Comparison of ENCODE assay signal across 9 mouse cellular contexts in genomic region chr9:44234479-44235427, GRCm38 (mm10). TPM values are rescaled to one million over a fixed set of nuclear protein-coding genes. Genes with fewer than 3 reads are reported as not detected.
DNase-seq lines count a peak whose midpoint lies in the region; ATAC-seq lines count a peak whose summit lies in the region.
"Had no signal": no experiment of that assay in that cellular context is flagged by ENCODE, and none has a peak within 500 bp of the region (broad histone marks: within the 10 kb centered on the region; RNA-seq: fewer than 3 reads in every experiment).

No protein-coding gene starts in this region.

- no peaks in the 10 kb centered on the region for H3K36me3 ChIP-seq in lung, embryonic 15.5 days
- H3K36me3 ChIP-seq in neural tube, embryonic 15.5 days, result no peaks in the 10 kb centered on the region

- H3K27ac ChIP-seq in lung, embryonic 15.5 days, result peak overlapping the region; percentile 91
- H3K27ac ChIP-seq in neural tube, embryonic 15.5 days (replicated peaks), result peak overlapping the region; percentile 67

- H3K9ac ChIP-seq in lung, embryonic 15.5 days, result no peak overlapping the region
- peak overlapping the region; percentile 36; the same call in 1 of the 2 replicates for H3K9ac ChIP-seq in neural tube, embryonic 15.5 days (replicated peaks)

- peak overlapping the region; percentile 98 for H3K4me3 ChIP-seq in lung, embryonic 15.5 days
- H3K4me3 ChIP-seq in neural tube, embryonic 15.5 days (replicated peaks), result peak overlapping the region; percentile 92

- H3K4me1 ChIP-seq in lung, embryonic 15.5 days, result peaks cover 13% of the 10 kb centered on the region
- H3K4me1 ChIP-seq in neural tube, embryonic 15.5 days, result peaks cover 33% of the 10 kb centered on the region

- peak; percentile 55 for ATAC-seq in granulocyte monocyte progenitor cell, adult 5-6 weeks (replicated peaks; ENCODE audit: poor library complexity, severe bottlenecking)
- ATAC-seq in lung, embryonic 15.5 days (ENCODE audit: borderline replicate concordance, extremely low read depth, low FRiP score, low TSS enrichment), result no peak
- ATAC-seq in neural tube, embryonic 15.5 days (ENCODE audit: low FRiP score), result peak; percentile 42; the same call in 1 of the 2 replicates

- DNase-seq in retina, embryonic 14.5 days (ENCODE audit: low spot score), result peak; percentile 19
- DNase-seq in retina, postnatal 1 day, result no peak
- peak; percentile 47 for DNase-seq in cerebellum, postnatal 10 days
- peak; percentile 45 to 62 for DNase-seq in kidney, adult 8-10 months
- DNase-seq in yolk sac, embryonic 10.5 days (ENCODE audit: low spot score), result peak; percentile 60

- 20% methylated on average over 19 of the region's 19 CpGs for WGBS in lung, embryonic 15.5 days
- 29% methylated on average over 19 of the region's 19 CpGs for WGBS in neural tube, embryonic 15.5 days

- no peaks in the 10 kb centered on the region for H3K9me3 ChIP-seq in lung, embryonic 15.5 days
- no peaks in the 10 kb centered on the region for H3K9me3 ChIP-seq in neural tube, embryonic 15.5 days (replicated peaks)

- H3K4me2 ChIP-seq in lung, embryonic 15.5 days, result peak overlapping the region; percentile 51
- H3K4me2 ChIP-seq in neural tube, embryonic 15.5 days, result peak overlapping the region; percentile 54

- no peaks in the 10 kb centered on the region for H3K27me3 ChIP-seq in lung, embryonic 15.5 days
- H3K27me3 ChIP-seq in neural tube, embryonic 15.5 days (replicated peaks), result no peaks in the 10 kb centered on the region

RNA-seq across cellular contexts. Expression of gene Cbl, which starts 0.9 kb away (rescaled TPM):
- 89.7 and 108 TPM in 2 replicates for total RNA-seq in granulocyte monocyte progenitor cell, adult 5-6 weeks (2014; fragmentation: Nextera tagmentation)
- 40.3 and 42.9 TPM in 2 replicates for total RNA-seq in granulocyte monocyte progenitor cell, adult 5-6 weeks (2017)
- 13.5 and 15.4 TPM in 2 replicates for polyA plus RNA-seq in lung, embryonic 15.5 days (2015; fragmentation: Nextera tagmentation; extraction: Ambion mirVana)
- 18.2 and 20.2 TPM in 2 replicates for polyA plus RNA-seq in neural tube, embryonic 15.5 days (2015; fragmentation: Nextera tagmentation; extraction: Ambion mirVana)

RNA-seq across cellular contexts. Expression of gene Ccdc153, which starts 5.7 kb away (rescaled TPM):
- not detected in 2 replicates for total RNA-seq in granulocyte monocyte progenitor cell, adult 5-6 weeks (2014; fragmentation: Nextera tagmentation)
- not detected in 2 replicates for total RNA-seq in granulocyte monocyte progenitor cell, adult 5-6 weeks (2017)
- polyA plus RNA-seq in lung, embryonic 15.5 days (2015; fragmentation: Nextera tagmentation; extraction: Ambion mirVana), result 2.8 and 2.9 TPM in 2 replicates
- polyA plus RNA-seq in neural tube, embryonic 15.5 days (2015; fragmentation: Nextera tagmentation; extraction: Ambion mirVana), result not detected in 2 replicates
- total RNA-seq: gastrocnemius, adult 8-10 months had no signal

RNA-seq across cellular contexts. Expression of gene Pdzd3, which starts 16.5 kb away (rescaled TPM):
- not detected in 2 replicates for total RNA-seq in granulocyte monocyte progenitor cell, adult 5-6 weeks (2014; fragmentation: Nextera tagmentation)
- 0.22 TPM in 1 of 2 replicates, not detected in the other for total RNA-seq in granulocyte monocyte progenitor cell, adult 5-6 weeks (2017)
- polyA plus RNA-seq in lung, embryonic 15.5 days (2015; fragmentation: Nextera tagmentation; extraction: Ambion mirVana), result 0.09 TPM in 1 of 2 replicates, not detected in the other
- 0.61 and 0.65 TPM in 2 replicates for polyA plus RNA-seq in neural tube, embryonic 15.5 days (2015; fragmentation: Nextera tagmentation; extraction: Ambion mirVana)

RNA-seq across cellular contexts. Expression of gene Nlrx1, which starts 33.6 kb away (rescaled TPM):
- total RNA-seq in granulocyte monocyte progenitor cell, adult 5-6 weeks (2014; fragmentation: Nextera tagmentation), result 4.9 and 11.1 TPM in 2 replicates
- 7.3 and 8.4 TPM in 2 replicates for total RNA-seq in granulocyte monocyte progenitor cell, adult 5-6 weeks (2017)
- 9.9 and 11.0 TPM in 2 replicates for polyA plus RNA-seq in lung, embryonic 15.5 days (2015; fragmentation: Nextera tagmentation; extraction: Ambion mirVana)
- polyA plus RNA-seq in neural tube, embryonic 15.5 days (2015; fragmentation: Nextera tagmentation; extraction: Ambion mirVana), result 4.5 and 5.3 TPM in 2 replicates

RNA-seq across cellular contexts. Expression of gene Abcg4, which starts 53.7 kb away (rescaled TPM):
- total RNA-seq in granulocyte monocyte progenitor cell, adult 5-6 weeks (2014; fragmentation: Nextera tagmentation), result 0.21 TPM in 1 of 2 replicates, not detected in the other
- total RNA-seq in granulocyte monocyte progenitor cell, adult 5-6 weeks (2017), result not detected in 2 replicates
- polyA plus RNA-seq in lung, embryonic 15.5 days (2015; fragmentation: Nextera tagmentation; extraction: Ambion mirVana), result 1.8 and 2.0 TPM in 2 replicates
- 26.8 and 30.3 TPM in 2 replicates for polyA plus RNA-seq in neural tube, embryonic 15.5 days (2015; fragmentation: Nextera tagmentation; extraction: Ambion mirVana)
